Mouse (Mus musculus): Measurements from ENCODE around the gene Trip10. TPM values are rescaled to one million over a fixed set of nuclear protein-coding genes. Genes with fewer than 3 reads are reported as not detected.

Gene Trip10
- total and polyA plus RNA-seq, 3 experiments = 21.5 to 40.0 (median 22.9) TPM

DNA sequence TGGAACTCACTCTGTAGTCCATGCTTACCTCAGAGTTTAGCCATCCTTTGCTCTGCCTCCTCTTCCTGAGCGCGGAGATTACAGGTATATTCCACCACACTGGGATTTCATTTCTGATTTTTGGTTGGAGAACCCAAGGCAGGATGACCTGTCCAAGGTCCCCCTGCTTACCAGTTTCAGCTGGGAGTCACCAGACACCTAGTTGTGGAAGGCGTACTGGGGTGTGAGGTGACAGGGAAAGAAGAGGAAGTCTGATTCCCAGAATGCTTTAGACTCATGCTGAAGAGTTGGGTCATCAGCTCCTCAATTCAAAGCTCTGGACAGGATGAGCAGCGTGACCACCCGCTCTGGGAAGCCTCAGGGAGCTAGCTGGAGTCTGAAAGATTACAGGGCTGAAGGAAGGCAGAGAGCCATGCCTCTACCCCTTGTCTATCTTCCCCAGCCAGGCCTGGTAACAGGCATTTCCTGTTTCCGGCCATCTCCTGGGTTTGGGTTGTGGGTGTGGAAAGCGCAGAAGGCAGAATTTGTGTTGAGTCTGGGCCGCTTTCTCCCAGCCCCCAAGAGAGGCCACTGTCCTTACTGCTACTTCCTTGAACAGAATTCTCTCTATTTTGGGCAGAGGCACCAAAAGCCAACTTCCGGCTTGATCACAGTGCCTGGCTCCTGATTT lies 40.9 kb downstream of the Trip10 start:
- in situ Hi-C loops (cut with MboI; ENCODE audit: low pct_ligation_motif_present, low pct_unique_long_range_greater_than_20kb, low sequenced_read_pairs) = no loop called here
- H3K4me3 ChIP-seq (replicated peaks in 1 of 3; ENCODE audit: low read depth in 2 of 3, low read length in 2 of 3, poor library complexity in 1 of 3) = peak overlapping the region in 2 of 3 experiments; percentile 20 to 35
- H3K27ac ChIP-seq (ENCODE audit: insufficient read depth, low read depth) = peak overlapping the region; percentile 99
- peak; percentile 87 for DNase-seq (ENCODE audit: extremely low read depth)
- H3K9ac ChIP-seq (ENCODE audit: insufficient read depth, low read depth) = peak overlapping the region; percentile 54
- H3K79me2 ChIP-seq (replicated peaks; ENCODE audit: control insufficient read depth, extremely low read depth, insufficient read depth, poor library complexity, severe bottlenecking) = peaks cover 86% of the 10 kb centered on the region
- dilution Hi-C loops (cut with MboI; ENCODE audit: extremely low pct_ligation_motif_present, extremely low pct_unique_long_range_greater_than_20kb, low sequenced_read_pairs) = no loop called here
- TF ChIP-seq GABPA (IDR thresholded peaks at IDR 0.05; ENCODE audit: insufficient replicate concordance, low read depth, low read length) (no peak), RCOR1 (conservative IDR thresholded peaks at IDR 0.05; ENCODE audit: low read depth, low read length) (no peak), MAZ (IDR thresholded peaks at IDR 0.05; ENCODE audit: low read depth, low read length) (no peak), USF2 (conservative IDR thresholded peaks at IDR 0.05; ENCODE audit: low read depth, low read length) (no peak), USF1 (IDR thresholded peaks at IDR 0.05; ENCODE audit: low read depth, low read length) (no peak), E2F4 (IDR thresholded peaks at IDR 0.05; ENCODE audit: insufficient replicate concordance, low read depth, low read length) (no peak), MAFK (IDR thresholded peaks at IDR 0.05; ENCODE audit: insufficient replicate concordance, low read length) (0 out of 2 replicates have a peak, but pooled peaks have one; percentile 14), ZKSCAN1 (IDR thresholded peaks at IDR 0.05; ENCODE audit: borderline replicate concordance, low read depth, low read length) (no peak), PAX5 (IDR thresholded peaks at IDR 0.05; ENCODE audit: low read length) (no peak), ZMIZ1 (IDR thresholded peaks at IDR 0.05; ENCODE audit: low read depth, low read length) (0 out of 2 replicates have a peak, but pooled peaks have one; percentile 16), RAD21 (IDR thresholded peaks at IDR 0.05; ENCODE audit: low read depth, low read length) (no peak; the same call in 1 of the 2 replicates), ELF1 (IDR thresholded peaks at IDR 0.05; ENCODE audit: low read depth, low read length) (peak; percentile 88), ZC3H11A (IDR thresholded peaks at IDR 0.05; ENCODE audit: low read depth, low read length) (no peak), TBP (conservative IDR thresholded peaks at IDR 0.05; ENCODE audit: low read depth, low read length) (no peak), HCFC1 (IDR thresholded peaks at IDR 0.05; ENCODE audit: low read depth, low read length) (no peak; the same call in 1 of the 2 replicates), ZNF384 (IDR thresholded peaks at IDR 0.05; ENCODE audit: low read depth, low read length) (no peak), POLR2AphosphoS2 (IDR thresholded peaks at IDR 0.05; ENCODE audit: low read depth, low read length) (no peak), POLR2A (IDR thresholded peaks at IDR 0.05; ENCODE audit: low read depth, low read length) (no peak), CHD1 (IDR thresholded peaks at IDR 0.05; ENCODE audit: low read depth, low read length) (no peak), MXI1 (IDR thresholded peaks at IDR 0.05; ENCODE audit: low read depth, low read length) (peak; percentile 12; the same call in 1 of the 2 replicates), KAT2A (IDR thresholded peaks at IDR 0.05; ENCODE audit: insufficient replicate concordance, low read length) (no peak), NRF1 (IDR thresholded peaks at IDR 0.05; ENCODE audit: low read depth, low read length) (no peak), TCF12 (IDR thresholded peaks at IDR 0.05; ENCODE audit: low read depth, low read length) (peak; percentile 46; the same call in 1 of the 2 replicates), SIN3A (IDR thresholded peaks at IDR 0.05; ENCODE audit: low read length) (no peak), UBTF (IDR thresholded peaks at IDR 0.05; ENCODE audit: low read depth, low read length) (no peak), MAX (IDR thresholded peaks at IDR 0.05; ENCODE audit: low read length) (no peak), SMC3 (IDR thresholded peaks at IDR 0.05; ENCODE audit: low read depth, low read length) (no peak), CTCF (conservative IDR thresholded peaks at IDR 0.05 in 1 of 2, IDR thresholded peaks at IDR 0.05 in 1 of 2; ENCODE audit: low read depth in 2 of 2, low read length in 2 of 2) (no peak), MYC (IDR thresholded peaks at IDR 0.05; ENCODE audit: low read depth, low read length) (no peak), NELFE (IDR thresholded peaks at IDR 0.05; ENCODE audit: low read depth, low read length) (no peak), CHD2 (IDR thresholded peaks at IDR 0.05; ENCODE audit: low read length) (peak; percentile 66), EP300 (IDR thresholded peaks at IDR 0.05; ENCODE audit: low read length) (no peak), JUND (conservative IDR thresholded peaks at IDR 0.05; ENCODE audit: low read depth, low read length) (no peak), JUN (IDR thresholded peaks at IDR 0.05; ENCODE audit: insufficient read depth, low read depth, low read length) (no peak), IRF4 (IDR thresholded peaks at IDR 0.05; ENCODE audit: low read depth, low read length) (peak; percentile 15; the same call in 1 of the 2 replicates), MEF2A (IDR thresholded peaks at IDR 0.05; ENCODE audit: borderline replicate concordance, low read depth, low read length) (peak; percentile 76; the same call in 1 of the 2 replicates), ETS1 (conservative IDR thresholded peaks at IDR 0.05; ENCODE audit: low read depth, low read length) (no peak; the same call in 1 of the 2 replicates), BHLHE40 (IDR thresholded peaks at IDR 0.05; ENCODE audit: low read depth, low read length) (no peak)
- H3K9me3 ChIP-seq (replicated peaks; ENCODE audit: low read length) = peaks cover 16% of the 10 kb centered on the region
- H3K4me2 ChIP-seq (ENCODE audit: insufficient read depth, low read depth, poor library complexity, severe bottlenecking) = peak overlapping the region; percentile 72
- no peaks in the 10 kb centered on the region for H3K27me3 ChIP-seq (replicated peaks)
- H3K36me3 ChIP-seq (replicated peaks in 1 of 2; ENCODE audit: control insufficient read depth in 1 of 2, insufficient read depth in 1 of 2, low read length in 1 of 2) = peaks cover 26 to 71% of the 10 kb centered on the region in 2 experiments
- H3K4me1 ChIP-seq (ENCODE audit: control insufficient read depth in 1 of 2, insufficient read depth in 2 of 2) = peaks cover 48 to 77% of the 10 kb centered on the region in 2 experiments
